Mouse (Mus musculus) neural tube, embryonic 13.5 days (tissue): ENCODE measurements around the gene Wars. TPM values are rescaled to one million over a fixed set of nuclear protein-coding genes. Genes with fewer than 3 reads are reported as not detected.

Experiments
- ATAC-seq: fragments of 200-750 bp; cut with Nextera tagmentation; 2 replicates; pipeline ENCODE4 v1.8.0; 2017; ENCODE audit warnings: low read depth, mild to moderate bottlenecking, moderate TSS enrichment, moderate library complexity
- H3K27ac ChIP-seq: fragments of 300-500 bp; sonication (generic); replicated peaks from 2 replicates; pipeline ENCODE4 v1.5.1; 2015; ENCODE audit warnings: moderate library complexity, mild to moderate bottlenecking, inconsistent platforms
- H3K27me3 ChIP-seq: fragments of 300-500 bp; sonication (generic); 2 replicates; pipeline ENCODE4 v1.6.1; 2015; ENCODE audit warnings: mild to moderate bottlenecking, inconsistent platforms
- H3K36me3 ChIP-seq: fragments of 300-500 bp; sonication (generic); 2 replicates; pipeline ENCODE4 v1.6.1; 2015; ENCODE audit warnings: mild to moderate bottlenecking, inconsistent platforms
- H3K4me1 ChIP-seq: fragments of 300-500 bp; sonication (generic); replicated peaks from 2 replicates; pipeline ENCODE4 v1.6.1; 2015; ENCODE audit warnings: inconsistent platforms
- H3K4me2 ChIP-seq: fragments of 300-500 bp; sonication (generic); 2 replicates; pipeline ENCODE4 v1.6.1; 2015; ENCODE audit warnings: inconsistent platforms, mild to moderate bottlenecking, moderate library complexity
- H3K4me3 ChIP-seq: fragments of 300-500 bp; sonication (generic); 2 replicates; pipeline ENCODE4 v1.5.1; 2015; ENCODE audit warnings: mild to moderate bottlenecking, inconsistent platforms
- H3K9ac ChIP-seq: fragments of 300-500 bp; sonication (generic); 2 replicates; pipeline ENCODE4 v1.6.1; 2015; ENCODE audit warnings: moderate library complexity, mild to moderate bottlenecking, inconsistent platforms
- H3K9me3 ChIP-seq: fragments of 300-500 bp; sonication (generic); 2 replicates; pipeline ENCODE4 v1.6.1; 2016; ENCODE audit warnings: inconsistent platforms
- WGBS: fragments of 180-500 bp; shearing (Covaris S2); methylation state at CpG from one replicate; pipeline ENCODE4 v1.1.7; 2015; 5-methylcytosine and 5-hydroxymethylcytosine counted together
- polyA plus RNA-seq: library from polyadenylated mRNA; unstranded; fragments of >200 nt; fragmentation: Nextera tagmentation; extraction: Ambion mirVana; gene quantifications from 2 replicates; pipeline ENCODE4 v1.2.1, GENCODE M21; 2015

Wars gene
- polyA plus RNA-seq = 108 and 109 TPM in 2 replicates

- WGBS = under 1% methylated on average over 58 of the region's 58 CpGs
- H3K9me3 ChIP-seq = no peaks in the 10 kb centered on the region
- peaks cover 25% of the 10 kb centered on the region for H3K36me3 ChIP-seq
- H3K4me3 ChIP-seq = peak within 1 kb of the TSS; percentile 88
- peak within 1 kb of the TSS; percentile 87 for H3K9ac ChIP-seq
- peaks cover 26% of the 10 kb centered on the region for H3K4me1 ChIP-seq
- H3K4me2 ChIP-seq = peak within 1 kb of the TSS; percentile 96
- no peaks in the 10 kb centered on the region for H3K27me3 ChIP-seq
- ATAC-seq = peak; percentile 100
- H3K27ac ChIP-seq = no peak within 1 kb of the TSS; the same call in 1 of the 2 replicates
Measured at GRCm38 (mm10) chr12:108893715-108894431, at the start of gene Wars. TSS of gene Wars (minus strand) at chr12:108894174.

DNA sequence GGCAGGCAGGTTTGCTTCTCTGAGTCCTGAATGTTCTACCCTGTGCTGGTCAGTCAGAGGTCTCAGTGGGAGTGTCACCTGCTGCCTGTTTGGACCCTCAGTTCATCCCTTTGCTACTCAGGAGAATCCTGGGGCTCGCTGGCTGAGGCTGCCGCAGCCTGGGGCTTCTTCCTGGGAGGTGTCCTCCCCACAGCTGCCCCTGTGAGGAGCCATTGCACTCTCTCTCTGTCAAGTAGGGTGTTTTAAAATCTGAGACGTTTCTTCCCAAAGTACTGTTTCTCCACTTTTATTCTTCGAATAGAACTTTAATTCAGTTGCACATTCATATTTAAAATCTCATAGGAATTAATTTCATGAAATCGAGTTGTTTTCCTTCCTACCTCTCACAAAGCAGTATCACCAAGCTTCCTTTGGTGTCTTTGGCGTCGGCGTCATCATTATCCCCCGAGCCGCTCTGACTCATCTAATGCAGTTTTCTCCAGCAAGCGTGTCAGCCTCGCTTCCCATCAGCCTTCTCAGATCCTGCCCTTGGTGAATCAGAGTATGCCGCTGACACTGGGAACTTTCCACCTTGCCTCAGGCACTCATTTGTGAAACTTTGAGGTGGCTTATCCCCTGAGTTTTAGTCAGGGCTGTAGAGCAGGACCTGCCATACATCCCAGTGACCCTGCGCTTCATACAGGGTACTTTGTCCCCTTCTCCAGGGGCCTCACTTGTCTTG is 48.4 kb upstream of the Wars start:
- no peak for ATAC-seq
- no peak overlapping the region for H3K4me2 ChIP-seq
- no peaks in the 10 kb centered on the region for H3K27me3 ChIP-seq
- H3K4me3 ChIP-seq = no peak overlapping the region
- WGBS = 88% methylated on average over 14 of the region's 14 CpGs
- no peaks in the 10 kb centered on the region for H3K36me3 ChIP-seq
- H3K9me3 ChIP-seq = no peaks in the 10 kb centered on the region
- H3K27ac ChIP-seq = no peak overlapping the region
- 0 out of 2 replicates have a peak, but pooled peaks cover 2% of the 10 kb centered on the region for H3K4me1 ChIP-seq
- no peak overlapping the region for H3K9ac ChIP-seq

DNA sequence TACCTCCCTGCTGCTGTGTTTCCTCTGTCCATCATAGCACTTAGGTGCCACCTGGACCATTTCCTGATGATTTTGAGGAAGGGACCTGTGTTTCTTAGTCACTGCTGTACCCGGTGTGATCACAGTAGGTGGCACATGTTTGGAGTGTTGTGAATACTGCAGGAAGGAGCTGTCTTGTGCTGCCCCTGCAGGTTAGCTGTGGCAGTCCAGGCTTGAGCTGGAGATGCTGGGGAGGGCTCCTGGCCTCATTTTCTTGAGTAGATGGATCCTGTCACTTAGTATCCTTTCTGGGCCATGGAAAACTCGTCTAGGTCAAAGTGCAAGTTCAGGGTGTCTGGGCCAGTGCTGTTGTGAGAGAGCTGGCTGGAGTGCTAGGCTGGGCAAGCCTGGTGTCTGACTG is 47.3 kb upstream of the Wars start:
- 67% methylated on average over 2 of the region's 2 CpGs for WGBS
- ATAC-seq = no peak
- H3K27me3 ChIP-seq = no peaks in the 10 kb centered on the region
- H3K9me3 ChIP-seq = no peaks in the 10 kb centered on the region
- H3K9ac ChIP-seq = no peak overlapping the region
- H3K4me1 ChIP-seq = peaks cover 2% of the 10 kb centered on the region; the same call in 1 of the 2 replicates
- no peaks in the 10 kb centered on the region for H3K36me3 ChIP-seq
- H3K27ac ChIP-seq = no peak overlapping the region
- no peak overlapping the region for H3K4me3 ChIP-seq
- H3K4me2 ChIP-seq = no peak overlapping the region

DNA sequence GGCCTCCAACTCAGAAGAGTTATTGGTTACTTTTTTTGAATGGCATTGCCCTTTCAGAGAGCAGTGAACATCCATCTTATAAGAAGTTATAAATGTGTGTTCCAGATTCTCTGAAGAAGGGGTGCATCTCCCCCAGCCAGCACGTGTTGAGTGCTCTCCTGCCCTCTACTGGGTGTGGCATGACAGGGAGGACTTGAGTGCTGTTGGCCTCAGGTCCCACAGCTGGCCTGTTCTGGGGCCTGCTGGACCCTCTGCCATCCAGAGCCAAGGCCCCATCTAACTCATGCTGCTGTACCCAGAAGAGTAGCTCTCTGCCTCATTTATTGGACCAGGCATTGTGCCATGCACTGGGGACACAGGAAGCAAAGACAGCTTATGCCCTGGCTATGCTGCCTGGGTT is 46.3 kb upstream of the Wars start:
- peaks cover 2% of the 10 kb centered on the region; the same call in 1 of the 2 replicates for H3K4me1 ChIP-seq
- H3K9ac ChIP-seq = no peak overlapping the region
- no peak overlapping the region for H3K4me3 ChIP-seq
- no peak overlapping the region for H3K27ac ChIP-seq
- ATAC-seq = no peak
- no peaks in the 10 kb centered on the region for H3K27me3 ChIP-seq
- H3K36me3 ChIP-seq = no peaks in the 10 kb centered on the region
- no peaks in the 10 kb centered on the region for H3K9me3 ChIP-seq
- WGBS = 42% methylated on average over 1 of the region's 1 CpGs
- H3K4me2 ChIP-seq = no peak overlapping the region

- 76% methylated on average over 9 of the region's 9 CpGs for WGBS
Measured at GRCm38 (mm10) chr12:108939317-108939716, 45.3 kb upstream of the Wars start.

GRCm38 (mm10) chr12:108938844-108939243 is 44.9 kb upstream of the Wars start:
- H3K4me3 ChIP-seq = no peak overlapping the region
- H3K36me3 ChIP-seq = no peaks in the 10 kb centered on the region
- H3K4me2 ChIP-seq = no peak overlapping the region
- H3K9ac ChIP-seq = no peak overlapping the region
- peaks cover 8% of the 10 kb centered on the region for H3K4me1 ChIP-seq
- no peak for ATAC-seq
- peak overlapping the region; percentile 34; the same call in 1 of the 2 replicates for H3K27ac ChIP-seq
- H3K27me3 ChIP-seq = no peaks in the 10 kb centered on the region
- 89% methylated on average over 5 of the region's 5 CpGs for WGBS
- no peaks in the 10 kb centered on the region for H3K9me3 ChIP-seq

More at GRCm38 (mm10) chr12:108939317-108939716, 45.3 kb upstream of the Wars start:
- no peak overlapping the region for H3K9ac ChIP-seq
- H3K4me1 ChIP-seq = peaks cover 3% of the 10 kb centered on the region; the same call in 1 of the 2 replicates
- peak overlapping the region; percentile 34; the same call in 1 of the 2 replicates for H3K27ac ChIP-seq
- no peaks in the 10 kb centered on the region for H3K27me3 ChIP-seq
- H3K4me3 ChIP-seq = no peak overlapping the region
- no peak overlapping the region for H3K4me2 ChIP-seq
- H3K36me3 ChIP-seq = no peaks in the 10 kb centered on the region
- H3K9me3 ChIP-seq = no peaks in the 10 kb centered on the region
- no peak for ATAC-seq

GRCm38 (mm10) chr12:108937506-108937905 is 43.5 kb upstream of the Wars start:
- H3K4me1 ChIP-seq = peaks cover 14% of the 10 kb centered on the region
- no peaks in the 10 kb centered on the region for H3K36me3 ChIP-seq
- no peak overlapping the region for H3K9ac ChIP-seq
- H3K4me2 ChIP-seq = no peak overlapping the region
- no peaks in the 10 kb centered on the region for H3K27me3 ChIP-seq
- no peak overlapping the region for H3K27ac ChIP-seq
- H3K4me3 ChIP-seq = no peak overlapping the region
- WGBS = 85% methylated on average over 4 of the region's 4 CpGs
- H3K9me3 ChIP-seq = no peaks in the 10 kb centered on the region
- ATAC-seq = no peak

DNA sequence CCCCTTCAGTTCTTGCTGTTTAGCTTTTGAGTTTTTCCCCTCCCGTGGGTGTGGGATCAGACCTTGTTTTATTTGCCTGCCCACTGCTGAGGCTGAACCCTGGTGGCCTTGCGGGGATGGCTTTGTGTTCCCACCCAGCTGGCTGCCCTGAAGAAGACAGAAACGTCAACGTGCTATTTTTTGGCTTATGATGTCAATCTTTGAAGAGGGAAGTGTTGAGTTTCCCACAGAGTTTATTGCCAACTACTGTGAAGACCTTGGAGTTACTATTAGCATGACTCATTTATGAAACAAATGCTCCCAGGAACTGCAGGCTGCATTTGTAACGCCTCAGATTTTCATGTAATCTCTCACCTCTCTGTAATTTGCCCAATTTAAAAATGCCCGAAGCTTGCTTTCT is 42.9 kb upstream of the Wars start:
- H3K9ac ChIP-seq = no peak overlapping the region

DNA sequence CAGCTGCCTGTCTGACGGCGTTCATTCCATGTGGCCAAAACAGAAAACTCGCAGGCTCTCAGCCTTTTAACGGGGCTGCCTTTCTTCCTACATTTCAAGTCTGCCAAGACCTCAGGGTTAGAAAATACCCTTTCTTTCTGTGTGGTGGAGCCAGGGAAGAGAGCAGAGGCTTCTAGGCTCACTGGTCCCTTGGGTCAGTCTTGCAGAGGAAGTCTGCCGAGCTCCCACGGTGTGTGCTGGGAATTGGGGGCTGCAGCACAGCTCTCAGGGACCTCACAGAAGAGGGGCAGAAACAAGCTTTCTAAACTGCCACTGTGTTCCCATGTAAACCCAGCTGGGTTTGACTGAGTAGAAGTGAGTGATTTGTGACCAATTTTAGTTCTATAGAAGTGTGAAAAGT is 40.3 kb upstream of the Wars start:
- H3K36me3 ChIP-seq = no peaks in the 10 kb centered on the region
- 0 out of 2 replicates have a peak overlapping the region, but pooled peaks have one; percentile 18 for H3K27ac ChIP-seq
- peaks cover 33% of the 10 kb centered on the region for H3K4me1 ChIP-seq
- WGBS = 74% methylated on average over 6 of the region's 6 CpGs
- no peak for ATAC-seq
- no peak overlapping the region for H3K4me3 ChIP-seq
- no peak overlapping the region for H3K4me2 ChIP-seq
- H3K27me3 ChIP-seq = no peaks in the 10 kb centered on the region
- H3K9me3 ChIP-seq = no peaks in the 10 kb centered on the region
- H3K9ac ChIP-seq = no peak overlapping the region

More for the DNA sequence above, 42.9 kb upstream of the Wars start:
- no peaks in the 10 kb centered on the region for H3K27me3 ChIP-seq
- H3K4me2 ChIP-seq = no peak overlapping the region
- no peak for ATAC-seq
- peaks cover 21% of the 10 kb centered on the region for H3K4me1 ChIP-seq
- H3K4me3 ChIP-seq = no peak overlapping the region
- no peak overlapping the region for H3K27ac ChIP-seq
- H3K36me3 ChIP-seq = no peaks in the 10 kb centered on the region
- H3K9me3 ChIP-seq = no peaks in the 10 kb centered on the region
- 65% methylated on average over 6 of the region's 6 CpGs for WGBS

- ATAC-seq = no peak
- Histone ChIP-seq H3K4me3 (no peak overlapping the region), H3K4me2 (no peak overlapping the region), H3K27me3 (no peaks in the 10 kb centered on the region), H3K9ac (no peak overlapping the region), H3K9me3 (no peaks in the 10 kb centered on the region), H3K4me1 (peaks cover 52% of the 10 kb centered on the region), H3K36me3 (no peaks in the 10 kb centered on the region), H3K27ac (no peak overlapping the region)
- WGBS = 9% methylated on average over 2 of the region's 3 CpGs
Measured at GRCm38 (mm10) chr12:108932113-108932512, 38.1 kb upstream of the Wars start.

- Histone ChIP-seq H3K4me3 (no peak overlapping the region), H3K27ac (no peak overlapping the region), H3K4me2 (no peak overlapping the region), H3K27me3 (no peaks in the 10 kb centered on the region), H3K9me3 (no peaks in the 10 kb centered on the region), H3K4me1 (peaks cover 57% of the 10 kb centered on the region), H3K36me3 (no peaks in the 10 kb centered on the region), H3K9ac (no peak overlapping the region)
- ATAC-seq = peak; percentile 37; the same call in 1 of the 2 replicates
- WGBS = 64% methylated on average over 7 of the region's 7 CpGs
Measured at GRCm38 (mm10) chr12:108931341-108932053, 37.5 kb upstream of the Wars start.

DNA sequence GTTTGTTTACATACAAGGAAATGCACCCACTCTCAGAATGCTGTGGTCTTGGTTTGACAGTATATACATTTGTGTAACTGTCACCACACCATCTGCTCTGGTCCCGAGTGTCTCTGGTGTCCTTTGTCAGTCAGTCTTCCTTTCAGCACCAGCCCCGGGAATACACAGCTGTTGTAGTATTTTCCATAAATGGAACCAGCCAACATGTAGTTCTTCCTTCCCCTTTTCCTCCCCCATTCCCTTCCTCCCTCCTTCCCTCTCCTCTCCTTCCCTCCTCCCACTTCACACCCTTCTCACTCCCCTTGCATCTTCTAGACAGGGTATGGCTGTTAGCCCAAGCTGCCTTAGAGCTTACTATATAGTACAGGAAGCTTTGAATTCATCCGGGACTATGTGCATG is 35.5 kb upstream of the Wars start:
- no peaks in the 10 kb centered on the region for H3K9me3 ChIP-seq
- H3K27me3 ChIP-seq = no peaks in the 10 kb centered on the region
- peaks cover 63% of the 10 kb centered on the region for H3K4me1 ChIP-seq
- H3K9ac ChIP-seq = no peak overlapping the region
- 69% methylated on average over 3 of the region's 3 CpGs for WGBS
- H3K4me2 ChIP-seq = no peak overlapping the region
- H3K4me3 ChIP-seq = no peak overlapping the region
- H3K36me3 ChIP-seq = no peaks in the 10 kb centered on the region
- ATAC-seq = no peak
- no peak overlapping the region for H3K27ac ChIP-seq
